Mouse (Mus musculus): ENCODE data around the gene Mrpl47. TPM values are rescaled to one million over a fixed set of nuclear protein-coding genes. Genes with fewer than 3 reads are reported as not detected.
A peak's percentile ranks its signal among the peaks of the same experiment; 100 is the strongest.
"Not testable (repeated sequence)": the region's sequence is repeated elsewhere in the genome, so short reads cannot be mapped to it uniquely, and the experiment has no call there.

Mrpl47 gene
- polyA plus RNA-seq, 1 experiment from 2014 or later: 41.2 TPM

GRCm38 (mm10) chr3:32718271-32718670 lies 19.1 kb downstream of the Mrpl47 start:
- ATAC-seq (replicated peaks; ENCODE audit: insufficient number of reproducible peaks, low FRiP score, low TSS enrichment): no peak
- Histone ChIP-seq H3K36me3 (ENCODE audit: control insufficient read depth, insufficient read depth, low read length) (peaks cover 48% of the 10 kb centered on the region), H3K27me3 (ENCODE audit: control insufficient read depth, insufficient read depth, low read length) (no peaks in the 10 kb centered on the region), H3K4me3 (ENCODE audit: low read depth, low read length) (no peak overlapping the region), H3K4me2 (no peak overlapping the region), H3K27ac (ENCODE audit: low read depth, low read length) (no peak overlapping the region), H3K9ac (ENCODE audit: low read depth, low read length) (no peak overlapping the region), H3K4me1 (ENCODE audit: control insufficient read depth, insufficient read depth, low read length) (no peaks in the 10 kb centered on the region), H3K9me3 (replicated peaks; ENCODE audit: control insufficient read depth, low read length) (no peaks in the 10 kb centered on the region)
- 92% methylated on average over 5 of the region's 5 CpGs for WGBS (ENCODE audit: insufficient replicate concordance)

GRCm38 (mm10) chr3:32717403-32717802 lies 20.0 kb downstream of the Mrpl47 start:
- H3K27ac ChIP-seq (ENCODE audit: low read depth, low read length); H3K9ac ChIP-seq (ENCODE audit: low read depth, low read length); H3K4me1 ChIP-seq (ENCODE audit: control insufficient read depth, insufficient read depth, low read length); H3K4me2 ChIP-seq; H3K27me3 ChIP-seq (ENCODE audit: control insufficient read depth, insufficient read depth, low read length); H3K4me3 ChIP-seq (ENCODE audit: low read depth, low read length); H3K9me3 ChIP-seq (replicated peaks; ENCODE audit: control insufficient read depth, low read length); ATAC-seq (replicated peaks; ENCODE audit: insufficient number of reproducible peaks, low FRiP score, low TSS enrichment): not testable (repeated sequence)
- 92% methylated on average over 6 of the region's 6 CpGs for WGBS (ENCODE audit: insufficient replicate concordance)
- H3K36me3 ChIP-seq (ENCODE audit: control insufficient read depth, insufficient read depth, low read length): peaks cover 45% of the 10 kb centered on the region

- H3K9ac ChIP-seq (ENCODE audit: low read depth, low read length): no peak overlapping the region
- peaks cover 37% of the 10 kb centered on the region for H3K36me3 ChIP-seq (ENCODE audit: control insufficient read depth, insufficient read depth, low read length)
- H3K4me2 ChIP-seq: no peak overlapping the region
- no peaks in the 10 kb centered on the region for H3K9me3 ChIP-seq (replicated peaks; ENCODE audit: control insufficient read depth, low read length)
- no peaks in the 10 kb centered on the region for H3K27me3 ChIP-seq (ENCODE audit: control insufficient read depth, insufficient read depth, low read length)
- ATAC-seq (replicated peaks; ENCODE audit: insufficient number of reproducible peaks, low FRiP score, low TSS enrichment): no peak
- WGBS (ENCODE audit: insufficient replicate concordance): 88% methylated on average over 3 of the region's 3 CpGs
- H3K27ac ChIP-seq (ENCODE audit: low read depth, low read length): no peak overlapping the region
- no peak overlapping the region for H3K4me3 ChIP-seq (ENCODE audit: low read depth, low read length)
- H3K4me1 ChIP-seq (ENCODE audit: control insufficient read depth, insufficient read depth, low read length): peaks cover 3% of the 10 kb centered on the region; the same call in 1 of the 2 replicates
These were observed 23.7 kb downstream of the Mrpl47 start for GRCm38 (mm10) chr3:32713711-32714110.

- H3K9me3 ChIP-seq (replicated peaks; ENCODE audit: control insufficient read depth, low read length): no peaks in the 10 kb centered on the region
- peak overlapping the region; percentile 74 for H3K4me2 ChIP-seq
- peak overlapping the region; percentile 92 for H3K27ac ChIP-seq (ENCODE audit: low read depth, low read length)
- H3K4me1 ChIP-seq (ENCODE audit: control insufficient read depth, insufficient read depth, low read length): peaks cover 3% of the 10 kb centered on the region; the same call in 1 of the 2 replicates
- peak overlapping the region; percentile 78 for H3K4me3 ChIP-seq (ENCODE audit: low read depth, low read length)
- H3K9ac ChIP-seq (ENCODE audit: low read depth, low read length): peak overlapping the region; percentile 88
- WGBS (ENCODE audit: insufficient replicate concordance): 11% methylated on average over 9 of the region's 9 CpGs
- H3K27me3 ChIP-seq (ENCODE audit: control insufficient read depth, insufficient read depth, low read length): no peaks in the 10 kb centered on the region
- peaks cover 12% of the 10 kb centered on the region for H3K36me3 ChIP-seq (ENCODE audit: control insufficient read depth, insufficient read depth, low read length)
- no peak for ATAC-seq (replicated peaks; ENCODE audit: insufficient number of reproducible peaks, low FRiP score, low TSS enrichment)
These were observed 28.0 kb downstream of the Mrpl47 start for GRCm38 (mm10) chr3:32709388-32709787.

GRCm38 (mm10) chr3:32708368-32709231 lies 28.8 kb downstream of the Mrpl47 start:
- under 1% methylated on average over 87 of the region's 90 CpGs for WGBS (ENCODE audit: insufficient replicate concordance)
- ATAC-seq (replicated peaks; ENCODE audit: insufficient number of reproducible peaks, low FRiP score, low TSS enrichment): peak; percentile 100

GRCm38 (mm10) chr3:32708052-32708367 lies 29.4 kb downstream of the Mrpl47 start:
- H3K4me3 ChIP-seq (ENCODE audit: low read depth, low read length): peak overlapping the region; percentile 78
- no peak for ATAC-seq (replicated peaks; ENCODE audit: insufficient number of reproducible peaks, low FRiP score, low TSS enrichment)
- H3K36me3 ChIP-seq (ENCODE audit: control insufficient read depth, insufficient read depth, low read length): peaks cover 6% of the 10 kb centered on the region; the same call in 1 of the 2 replicates
- no peaks in the 10 kb centered on the region for H3K27me3 ChIP-seq (ENCODE audit: control insufficient read depth, insufficient read depth, low read length)
- under 1% methylated on average over 4 of the region's 4 CpGs for WGBS (ENCODE audit: insufficient replicate concordance)
- no peak overlapping the region for H3K27ac ChIP-seq (ENCODE audit: low read depth, low read length)
- H3K4me2 ChIP-seq: peak overlapping the region; percentile 61
- H3K4me1 ChIP-seq (ENCODE audit: control insufficient read depth, insufficient read depth, low read length): peaks cover 3% of the 10 kb centered on the region; the same call in 1 of the 2 replicates
- no peaks in the 10 kb centered on the region for H3K9me3 ChIP-seq (replicated peaks; ENCODE audit: control insufficient read depth, low read length)
- H3K9ac ChIP-seq (ENCODE audit: low read depth, low read length): no peak overlapping the region

More at GRCm38 (mm10) chr3:32708368-32709231, 28.8 kb downstream of the Mrpl47 start:
- Histone ChIP-seq H3K27me3 (ENCODE audit: control insufficient read depth, insufficient read depth, low read length) (no peaks in the 10 kb centered on the region), H3K9me3 (replicated peaks; ENCODE audit: control insufficient read depth, low read length) (no peaks in the 10 kb centered on the region), H3K4me2 (peak overlapping the region; percentile 74), H3K4me1 (ENCODE audit: control insufficient read depth, insufficient read depth, low read length) (peaks cover 3% of the 10 kb centered on the region; the same call in 1 of the 2 replicates), H3K27ac (ENCODE audit: low read depth, low read length) (peak overlapping the region; percentile 92), H3K4me3 (ENCODE audit: low read depth, low read length) (peak overlapping the region; percentile 78), H3K36me3 (ENCODE audit: control insufficient read depth, insufficient read depth, low read length) (peaks cover 9% of the 10 kb centered on the region; the same call in 1 of the 2 replicates), H3K9ac (ENCODE audit: low read depth, low read length) (peak overlapping the region; percentile 88)

- ATAC-seq (replicated peaks; ENCODE audit: insufficient number of reproducible peaks, low FRiP score, low TSS enrichment); H3K9me3 ChIP-seq (replicated peaks; ENCODE audit: control insufficient read depth, low read length); H3K4me1 ChIP-seq (ENCODE audit: control insufficient read depth, insufficient read depth, low read length); H3K4me3 ChIP-seq (ENCODE audit: low read depth, low read length); H3K27me3 ChIP-seq (ENCODE audit: control insufficient read depth, insufficient read depth, low read length); H3K9ac ChIP-seq (ENCODE audit: low read depth, low read length); H3K36me3 ChIP-seq (ENCODE audit: control insufficient read depth, insufficient read depth, low read length); H3K27ac ChIP-seq (ENCODE audit: low read depth, low read length); H3K4me2 ChIP-seq: not testable (repeated sequence)
- WGBS (ENCODE audit: insufficient replicate concordance): 69% methylated on average over 9 of the region's 9 CpGs
These were observed 31.6 kb downstream of the Mrpl47 start, which contains the start of gene Actl6a for GRCm38 (mm10) chr3:32705647-32706348. TSS of gene Actl6a (plus strand) at chr3:32706298.

GRCm38 (mm10) chr3:32704632-32705031 lies 32.8 kb downstream of the Mrpl47 start:
- H3K4me1 ChIP-seq (ENCODE audit: control insufficient read depth, insufficient read depth, low read length); H3K36me3 ChIP-seq (ENCODE audit: control insufficient read depth, insufficient read depth, low read length); H3K27ac ChIP-seq (ENCODE audit: low read depth, low read length); H3K4me3 ChIP-seq (ENCODE audit: low read depth, low read length); H3K9me3 ChIP-seq (replicated peaks; ENCODE audit: control insufficient read depth, low read length); H3K27me3 ChIP-seq (ENCODE audit: control insufficient read depth, insufficient read depth, low read length); H3K9ac ChIP-seq (ENCODE audit: low read depth, low read length); ATAC-seq (replicated peaks; ENCODE audit: insufficient number of reproducible peaks, low FRiP score, low TSS enrichment); H3K4me2 ChIP-seq: not testable (repeated sequence)
- WGBS (ENCODE audit: insufficient replicate concordance): 84% methylated on average over 10 of the region's 10 CpGs

Measured in heart, embryonic 11.5 days (tissue).